ENCODE assay signal across 19 mouse cellular contexts in genomic region chr10:71223101-71223500, GRCm38 (mm10). TPM values are rescaled to one million over a fixed set of nuclear protein-coding genes. Genes with fewer than 3 reads are reported as not detected.
A peak's percentile ranks its signal among the peaks of the same experiment; 100 is the strongest.
DNase-seq lines count a peak whose midpoint lies in the region; ATAC-seq and TF ChIP-seq lines count a peak whose summit lies in the region.
"Had no signal": no experiment of that assay in that cellular context is flagged by ENCODE, and none has a peak within 500 bp of the region (broad histone marks: within the 10 kb centered on the region; RNA-seq: fewer than 3 reads in every experiment).

No protein-coding gene starts in this region.

- 67% methylated on average over 5 of the region's 5 CpGs for WGBS in hindbrain, embryonic 10.5 days
- whole genome bisulfite sequencing in hindbrain, embryonic 14.5 days: 32% methylated on average over 5 of the region's 5 CpGs
- 40% methylated on average over 5 of the region's 5 CpGs for WGBS in midbrain, embryonic 13.5 days
- WGBS in midbrain, embryonic 10.5 days: 73% methylated on average over 5 of the region's 5 CpGs

- peaks cover 57% of the 10 kb centered on the region for H3K36me3 ChIP-seq in hindbrain, embryonic 10.5 days
- peaks cover 25% of the 10 kb centered on the region for H3K36me3 ChIP-seq in hindbrain, embryonic 14.5 days (replicated peaks; ENCODE audit: control insufficient read depth, insufficient read depth)
- peaks cover 37% of the 10 kb centered on the region for H3K36me3 ChIP-seq in midbrain, embryonic 13.5 days
- H3K36me3 ChIP-seq in midbrain, embryonic 10.5 days: peaks cover 62% of the 10 kb centered on the region

- H3K27me3 ChIP-seq in hindbrain, embryonic 10.5 days (ENCODE audit: insufficient read depth, poor library complexity, severe bottlenecking): no peaks in the 10 kb centered on the region
- H3K27me3 ChIP-seq in hindbrain, embryonic 14.5 days (ENCODE audit: control insufficient read depth, insufficient read depth, low read length): no peaks in the 10 kb centered on the region
- no peaks in the 10 kb centered on the region for H3K27me3 ChIP-seq in midbrain, embryonic 13.5 days
- no peaks in the 10 kb centered on the region for H3K27me3 ChIP-seq in midbrain, embryonic 10.5 days (ENCODE audit: low read depth, poor library complexity, severe bottlenecking)
- H3K27me3 ChIP-seq: embryonic facial prominence, embryonic 12.5 days; intestine, embryonic 15.5 days had no signal

- H3K4me3 ChIP-seq in hindbrain, embryonic 10.5 days: no peak overlapping the region
- H3K4me3 ChIP-seq in hindbrain, embryonic 14.5 days (replicated peaks; ENCODE audit: low read length): no peak overlapping the region
- H3K4me3 ChIP-seq in midbrain, embryonic 13.5 days (replicated peaks): no peak overlapping the region
- no peak overlapping the region for H3K4me3 ChIP-seq in midbrain, embryonic 10.5 days
- H3K4me3 ChIP-seq: embryonic facial prominence, embryonic 12.5 days; heart, embryonic 10.5 days; intestine, embryonic 15.5 days had no signal

- peaks cover 4% of the 10 kb centered on the region; the same call in 1 of the 2 replicates for H3K9me3 ChIP-seq in hindbrain, embryonic 10.5 days
- no peaks in the 10 kb centered on the region for H3K9me3 ChIP-seq in hindbrain, embryonic 14.5 days (ENCODE audit: control insufficient read depth, low read length)
- H3K9me3 ChIP-seq in midbrain, embryonic 13.5 days: no peaks in the 10 kb centered on the region
- no peaks in the 10 kb centered on the region for H3K9me3 ChIP-seq in midbrain, embryonic 10.5 days (replicated peaks)
- H3K9me3 ChIP-seq: embryonic facial prominence, embryonic 12.5 days; heart, embryonic 10.5 days; intestine, embryonic 15.5 days had no signal

- H3K9ac ChIP-seq in hindbrain, embryonic 14.5 days: no peak overlapping the region
- no peak overlapping the region for H3K9ac ChIP-seq in midbrain, embryonic 13.5 days (replicated peaks)
- H3K9ac ChIP-seq: embryonic facial prominence, embryonic 12.5 days; intestine, embryonic 15.5 days had no signal

- DNase-seq in hindbrain, embryonic 10.5 days (ENCODE audit: low spot score): no peak
- no peak for DNase-seq in hindbrain, embryonic 14.5 days (ENCODE audit: low spot score)
- DNase-seq in midbrain, embryonic 10.5 days (ENCODE audit: low spot score): no peak
- DNase-seq in ZHBTc4 (ENCODE audit: low read depth, low spot score): peak; percentile 10
- peak; percentile 74 for DNase-seq in brain, embryonic 14.5 days (ENCODE audit: low read depth)
- DNase-seq in layer of hippocampus, adult 18-20 months (ENCODE audit: low spot score in 2 of 2): no peak
- DNase-seq: adrenal gland, adult 8-10 months; cerebellum, adult 11-12 months; cerebellum, adult 9-10 months; cerebellum, postnatal 25 days; gastrocnemius, postnatal 10 days; heart, adult 18-20 months; heart, postnatal 10 days; heart, postnatal 4 days; kidney, adult 18-20 months had no signal

- peak overlapping the region; percentile 29; the same call in 1 of the 2 replicates for H3K27ac ChIP-seq in hindbrain, embryonic 10.5 days
- H3K27ac ChIP-seq in hindbrain, embryonic 14.5 days: no peak overlapping the region
- peak overlapping the region; percentile 48 for H3K27ac ChIP-seq in midbrain, embryonic 13.5 days
- no peak overlapping the region for H3K27ac ChIP-seq in midbrain, embryonic 10.5 days (replicated peaks)
- H3K27ac ChIP-seq: embryonic facial prominence, embryonic 12.5 days; heart, embryonic 10.5 days; intestine, embryonic 15.5 days had no signal

- no peak for ATAC-seq in hindbrain, embryonic 14.5 days (ENCODE audit: low FRiP score)
- peak; percentile 39; the same call in 1 of the 2 replicates for ATAC-seq in midbrain, embryonic 13.5 days
- ATAC-seq: intestine, embryonic 15.5 days had no signal

- no peak overlapping the region for H3K4me2 ChIP-seq in hindbrain, embryonic 14.5 days (replicated peaks)
- H3K4me2 ChIP-seq in midbrain, embryonic 13.5 days (replicated peaks): no peak overlapping the region
- H3K4me2 ChIP-seq: embryonic facial prominence, embryonic 12.5 days; intestine, embryonic 15.5 days had no signal

- no peak for TF ChIP-seq POLR2A in brain, embryonic 14.5 days (IDR thresholded peaks at IDR 0.05; ENCODE audit: borderline replicate concordance, extremely low read depth, insufficient read depth, insufficient read length, poor library complexity, severe bottlenecking)

- peaks cover 14% of the 10 kb centered on the region for H3K4me1 ChIP-seq in hindbrain, embryonic 10.5 days (replicated peaks)
- no peaks in the 10 kb centered on the region for H3K4me1 ChIP-seq in hindbrain, embryonic 14.5 days (replicated peaks; ENCODE audit: control insufficient read depth, insufficient read depth, low read length)
- peaks cover 10% of the 10 kb centered on the region for H3K4me1 ChIP-seq in midbrain, embryonic 13.5 days (replicated peaks)
- H3K4me1 ChIP-seq in midbrain, embryonic 10.5 days: peaks cover 16% of the 10 kb centered on the region
- H3K4me1 ChIP-seq: embryonic facial prominence, embryonic 12.5 days; intestine, embryonic 15.5 days had no signal

- TF ChIP-seq CTCF in brain, embryonic 14.5 days (IDR thresholded peaks at IDR 0.05; ENCODE audit: borderline replicate concordance, extremely low read depth, insufficient read depth, insufficient read length): no peak

RNA-seq across cellular contexts. Expression of gene Tfam, which starts 15.0 kb away (rescaled TPM):
- 66.9 and 78.3 TPM in 2 replicates for polyA plus RNA-seq in hindbrain, embryonic 10.5 days (2016; fragmentation: Nextera tagmentation; extraction: Ambion mirVana)
- 45.0 and 45.4 TPM in 2 replicates for polyA plus RNA-seq in hindbrain, embryonic 14.5 days (2014; fragmentation: Nextera tagmentation; extraction: Ambion mirVana)
- polyA plus RNA-seq in midbrain, embryonic 13.5 days (2015; fragmentation: Nextera tagmentation; extraction: Ambion mirVana): 57.9 and 58.5 TPM in 2 replicates
- 74.9 and 85.2 TPM in 2 replicates for polyA plus RNA-seq in midbrain, embryonic 10.5 days (2016; fragmentation: Nextera tagmentation; extraction: Ambion mirVana)
- 19.2 and 20.4 TPM in 2 replicates for polyA plus RNA-seq in brain, embryonic 14.5 days (2012; rRNA removed)
- total RNA-seq in layer of hippocampus, adult 18-20 months (2021): 10 to 100 TPM; 37.4 to 44.4 TPM

Comparison
In these comparisons a context has a peak if more than half of its experiments do, and no peak if none do; other contexts are left out.
1. H3K27ac ChIP-seq: peak in hindbrain, embryonic 10.5 days (single experiment) and midbrain, embryonic 13.5 days (single experiment); none in hindbrain, embryonic 14.5 days (single experiment) and midbrain, embryonic 10.5 days (single experiment).
2. DNase-seq: peak in ZHBTc4 (single experiment) and brain, embryonic 14.5 days (single experiment); none in hindbrain, embryonic 10.5 days (single experiment), hindbrain, embryonic 14.5 days (single experiment), midbrain, embryonic 10.5 days (single experiment) and layer of hippocampus, adult 18-20 months (0 of 2).